Mouse (Mus musculus): ENCODE measurements at regions not wholly inside any gene's neighbourhood (a gene's known extent, or its start where the extent isn't known, plus 50 kb on each side); places are given as distances from the start of the nearest gene placed in this dataset.

DNA sequence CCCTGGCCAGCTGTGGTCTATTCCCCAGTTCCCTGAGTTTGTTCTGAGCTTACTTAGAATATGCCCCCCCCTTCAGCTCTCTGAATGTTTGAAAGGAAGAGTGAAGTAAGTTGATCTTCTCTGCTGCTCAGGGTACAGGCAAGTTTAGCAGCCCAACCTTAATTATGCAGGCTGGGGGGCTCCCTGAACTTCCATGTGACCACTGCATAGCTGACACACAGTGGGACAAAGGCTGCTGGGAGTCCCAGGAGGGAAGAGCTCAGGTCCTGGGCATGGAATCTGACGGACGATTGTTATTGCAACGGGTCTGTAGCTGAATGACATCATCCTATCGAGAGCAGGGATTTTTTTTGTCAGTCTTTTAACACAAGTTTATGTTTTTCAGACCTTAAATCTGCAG lies 148.8 kb downstream of the Ttc32 start:
- intact Hi-C loops (cut with DNase I), result no loop called here
- Histone ChIP-seq H3K4me3 (no peak overlapping the region), H3K9ac (ENCODE audit: low read depth, low read length) (no peak overlapping the region), H3K4me1 (ENCODE audit: control insufficient read depth, insufficient read depth, low read length) (peaks cover 2% of the 10 kb centered on the region; the same call in 1 of the 2 replicates), H3K27ac (no peak overlapping the region), H3K79me2 (replicated peaks; ENCODE audit: control insufficient read depth, insufficient read depth, low read length) (no peaks in the 10 kb centered on the region), H3K36me3 (ENCODE audit: control insufficient read depth, insufficient read depth, low read length) (no peaks in the 10 kb centered on the region), H3K27me3 (ENCODE audit: control insufficient read depth, insufficient read depth, low read length) (no peaks in the 10 kb centered on the region)
- WGBS, result 49% methylated on average over 4 of the region's 4 CpGs
- no peak for TF ChIP-seq EP300 (IDR thresholded peaks at IDR 0.05; ENCODE audit: insufficient read depth, low read depth, low read length)
- no peak for TF ChIP-seq POLR2A (IDR thresholded peaks at IDR 0.05; ENCODE audit: insufficient read depth, low read depth, low read length)
- TF ChIP-seq CTCF (IDR thresholded peaks at IDR 0.05), result no peak
- DNase-seq, result no peak

GRCm38 (mm10) chr12:9180677-9181076 lies 150.9 kb downstream of the Ttc32 start:
- intact Hi-C loops (cut with DNase I), result no loop called here
- 83% methylated on average over 4 of the region's 4 CpGs for WGBS
- Histone ChIP-seq H3K79me2 (replicated peaks; ENCODE audit: control insufficient read depth, insufficient read depth, low read length) (no peaks in the 10 kb centered on the region), H3K27me3 (ENCODE audit: control insufficient read depth, insufficient read depth, low read length) (no peaks in the 10 kb centered on the region), H3K27ac (no peak overlapping the region), H3K9ac (ENCODE audit: low read depth, low read length) (no peak overlapping the region), H3K36me3 (ENCODE audit: control insufficient read depth, insufficient read depth, low read length) (no peaks in the 10 kb centered on the region), H3K4me3 (no peak overlapping the region), H3K4me1 (ENCODE audit: control insufficient read depth, insufficient read depth, low read length) (no peaks in the 10 kb centered on the region; the same call in 1 of the 2 replicates)
- no peak for TF ChIP-seq POLR2A (IDR thresholded peaks at IDR 0.05; ENCODE audit: insufficient read depth, low read depth, low read length)
- TF ChIP-seq EP300 (IDR thresholded peaks at IDR 0.05; ENCODE audit: insufficient read depth, low read depth, low read length), result no peak
- TF ChIP-seq CTCF (IDR thresholded peaks at IDR 0.05), result no peak
- DNase-seq, result no peak

DNA sequence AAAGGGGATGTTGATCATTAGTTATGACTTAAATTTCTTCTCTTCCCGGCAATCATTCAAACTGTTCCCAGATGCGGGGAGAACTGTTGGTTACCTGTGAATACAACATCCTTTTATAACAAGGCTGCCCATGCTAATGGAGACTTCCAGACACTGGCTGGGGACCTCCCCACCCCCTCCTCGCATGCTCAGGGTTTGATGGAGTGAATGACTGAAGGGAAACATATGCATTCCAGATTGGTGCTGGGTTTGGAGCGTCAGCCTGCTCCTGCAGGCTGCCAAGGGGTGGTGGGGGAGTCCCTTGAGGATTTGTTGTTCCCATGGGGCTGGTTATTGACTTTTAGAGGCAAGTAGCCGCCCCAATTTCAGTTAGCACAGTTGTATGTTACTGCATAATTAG lies 161.9 kb downstream of the Ttc32 start:
- no peaks in the 10 kb centered on the region for H3K27me3 ChIP-seq (ENCODE audit: control insufficient read depth, insufficient read depth, low read length)
- WGBS, result 82% methylated on average over 5 of the region's 5 CpGs
- H3K4me3 ChIP-seq, result no peak overlapping the region
- no peak for DNase-seq
- H3K4me1 ChIP-seq (ENCODE audit: control insufficient read depth, insufficient read depth, low read length), result no peaks in the 10 kb centered on the region
- intact Hi-C loops (cut with DNase I), result no loop called here
- H3K79me2 ChIP-seq (replicated peaks; ENCODE audit: control insufficient read depth, insufficient read depth, low read length), result no peaks in the 10 kb centered on the region
- TF ChIP-seq CTCF (IDR thresholded peaks at IDR 0.05) (no peak), POLR2A (IDR thresholded peaks at IDR 0.05; ENCODE audit: insufficient read depth, low read depth, low read length) (no peak), EP300 (IDR thresholded peaks at IDR 0.05; ENCODE audit: insufficient read depth, low read depth, low read length) (no peak)
- H3K36me3 ChIP-seq (ENCODE audit: control insufficient read depth, insufficient read depth, low read length), result no peaks in the 10 kb centered on the region
- no peak overlapping the region for H3K27ac ChIP-seq
- no peak overlapping the region for H3K9ac ChIP-seq (ENCODE audit: low read depth, low read length)

GRCm38 (mm10) chr12:9199321-9199720 lies 169.5 kb downstream of the Ttc32 start:
- intact Hi-C loops (cut with DNase I), result no loop called here
- DNase-seq, result no peak
- Histone ChIP-seq H3K4me1 (ENCODE audit: control insufficient read depth, insufficient read depth, low read length) (no peaks in the 10 kb centered on the region), H3K9ac (ENCODE audit: low read depth, low read length) (no peak overlapping the region), H3K79me2 (replicated peaks; ENCODE audit: control insufficient read depth, insufficient read depth, low read length) (no peaks in the 10 kb centered on the region), H3K27me3 (ENCODE audit: control insufficient read depth, insufficient read depth, low read length) (no peaks in the 10 kb centered on the region), H3K36me3 (ENCODE audit: control insufficient read depth, insufficient read depth, low read length) (no peaks in the 10 kb centered on the region), H3K27ac (no peak overlapping the region), H3K4me3 (no peak overlapping the region)
- TF ChIP-seq POLR2A (IDR thresholded peaks at IDR 0.05; ENCODE audit: insufficient read depth, low read depth, low read length) (no peak), CTCF (IDR thresholded peaks at IDR 0.05) (no peak), EP300 (IDR thresholded peaks at IDR 0.05; ENCODE audit: insufficient read depth, low read depth, low read length) (no peak)
- 71% methylated on average over 2 of the region's 2 CpGs for WGBS

- DNase-seq, result peak in 1 of 2 experiments; percentile 21
- WGBS, result 58% methylated on average over 1 of the region's 1 CpGs
- intact Hi-C loops (cut with DNase I), result no loop called here
Observed at GRCm38 (mm10) chr12:9212211-9212610, 182.4 kb downstream of the Ttc32 start.

GRCm38 (mm10) chr12:9224971-9225370 lies 195.2 kb downstream of the Ttc32 start:
- no peaks in the 10 kb centered on the region for H3K27me3 ChIP-seq (ENCODE audit: control insufficient read depth, insufficient read depth, low read length)
- no peak overlapping the region for H3K9ac ChIP-seq (ENCODE audit: low read depth, low read length)
- H3K79me2 ChIP-seq (replicated peaks; ENCODE audit: control insufficient read depth, insufficient read depth, low read length), result no peaks in the 10 kb centered on the region
- intact Hi-C loops (cut with DNase I), result loop anchor here (5.0 kb wide), 1 partner anchor 108 kb away; no protein-coding TSS in a partner anchor
- DNase-seq, result peak; percentile 67 to 86
- H3K27ac ChIP-seq, result peak overlapping the region; percentile 4; the same call in 1 of the 2 replicates
- WGBS, result 24% methylated on average over 5 of the region's 5 CpGs
- TF ChIP-seq CTCF (IDR thresholded peaks at IDR 0.05) (no peak), POLR2A (IDR thresholded peaks at IDR 0.05; ENCODE audit: insufficient read depth, low read depth, low read length) (no peak), EP300 (IDR thresholded peaks at IDR 0.05; ENCODE audit: insufficient read depth, low read depth, low read length) (peak; percentile 86)
- peaks cover 6% of the 10 kb centered on the region for H3K4me1 ChIP-seq (ENCODE audit: control insufficient read depth, insufficient read depth, low read length)
- H3K4me3 ChIP-seq, result no peak overlapping the region
- H3K36me3 ChIP-seq (ENCODE audit: control insufficient read depth, insufficient read depth, low read length), result no peaks in the 10 kb centered on the region

More at GRCm38 (mm10) chr12:9212211-9212610, 182.4 kb downstream of the Ttc32 start:
- no peaks in the 10 kb centered on the region for H3K79me2 ChIP-seq (replicated peaks; ENCODE audit: control insufficient read depth, insufficient read depth, low read length)
- no peaks in the 10 kb centered on the region for H3K36me3 ChIP-seq (ENCODE audit: control insufficient read depth, insufficient read depth, low read length)
- no peaks in the 10 kb centered on the region for H3K4me1 ChIP-seq (ENCODE audit: control insufficient read depth, insufficient read depth, low read length)
- no peak for TF ChIP-seq CTCF (IDR thresholded peaks at IDR 0.05)
- TF ChIP-seq POLR2A (IDR thresholded peaks at IDR 0.05; ENCODE audit: insufficient read depth, low read depth, low read length), result no peak
- TF ChIP-seq EP300 (IDR thresholded peaks at IDR 0.05; ENCODE audit: insufficient read depth, low read depth, low read length), result no peak
- no peak overlapping the region for H3K27ac ChIP-seq
- H3K4me3 ChIP-seq, result no peak overlapping the region
- no peak overlapping the region for H3K9ac ChIP-seq (ENCODE audit: low read depth, low read length)
- no peaks in the 10 kb centered on the region for H3K27me3 ChIP-seq (ENCODE audit: control insufficient read depth, insufficient read depth, low read length)
